Mouse (Mus musculus) thymus, adult 2 months (tissue): ENCODE results near the gene Edn3.

ENCODE experiments used
- CTCF ChIP-seq: fragments of 200-500 bp; IDR thresholded peaks from 2 replicates; pipeline ENCODE4 v1.5.1; 2012; ENCODE audit warnings: mild to moderate bottlenecking, control low read depth, low read length, moderate library complexity, borderline replicate concordance; ENCODE audit not compliant: control insufficient read depth, poor library complexity, insufficient read depth; ENCODE audit errors: extremely low read depth
- POLR2A ChIP-seq: fragments of 200-500 bp; IDR thresholded peaks from 2 replicates; pipeline ENCODE4 v1.6.1; 2012; ENCODE audit warnings: mild to moderate bottlenecking, low read length, control low read depth, moderate library complexity; ENCODE audit not compliant: control insufficient read depth, poor library complexity, insufficient read depth; ENCODE audit errors: extremely low read depth

GRCm38 (mm10) chr2:174762310-174762709 lies 1.9 kb downstream of the Edn3 start:
- TF ChIP-seq CTCF (no peak), POLR2A (no peak)
